Mouse (Mus musculus) Patski (cell line): ENCODE data around the gene Hist1h4k. TPM values are rescaled to one million over a fixed set of nuclear protein-coding genes. Genes with fewer than 3 reads are reported as not detected.
"Not testable (repeated sequence)": the region's sequence is repeated elsewhere in the genome, so short reads cannot be mapped to it uniquely, and the experiment has no call there.

Source experiments
- ATAC-seq: fragments of 100-300 bp; one replicate; pipeline ENCODE4 v1.8.0; 2021
- CTCF ChIA-PET: fragments of 350-600 bp; sonication (Branson Sonifier 250); formaldehyde crosslinking; loops from one replicate; lab custom pipeline; 2022; ENCODE audit warnings: inconsistent platforms; lab: Charles Lee
- POLR2A ChIA-PET: fragments of 350-600 bp; sonication (Branson Sonifier 250); formaldehyde crosslinking; loops from one replicate; lab custom pipeline; 2022; ENCODE audit warnings: antibody characterized with exemption, inconsistent platforms; lab: Charles Lee
- DNase-seq: peaks from one replicate; pipeline ENCODE4 v3.0.0-alpha.2; 2011; ENCODE audit warnings: low read depth, low spot score
- H3K27me3 ChIP-seq: fragments of 371-371 bp; one replicate; pipeline ENCODE4 v1.5.1; 2021
- CTCF ChIP-seq: fragments of 100-300 bp; IDR thresholded peaks from one replicate; pipeline ENCODE4 v1.5.1; 2021
- in situ Hi-C: fragments of 300-500 bp; cut with MboI; formaldehyde crosslinking; loops from 3 replicates; pipeline ENCODE4 v1.11.1; 2018; ENCODE audit warnings: low pct_unique_long_range_greater_than_20kb, mixed read lengths
- polyA plus RNA-seq: library from polyadenylated mRNA; unstranded; gene quantifications from one replicate; pipeline ENCODE4 v1.2.3, GENCODE M21; 2021

Gene Hist1h4k
- polyA plus RNA-seq, 1 experiment from 2014 or later, result 6.5 TPM

DNA sequence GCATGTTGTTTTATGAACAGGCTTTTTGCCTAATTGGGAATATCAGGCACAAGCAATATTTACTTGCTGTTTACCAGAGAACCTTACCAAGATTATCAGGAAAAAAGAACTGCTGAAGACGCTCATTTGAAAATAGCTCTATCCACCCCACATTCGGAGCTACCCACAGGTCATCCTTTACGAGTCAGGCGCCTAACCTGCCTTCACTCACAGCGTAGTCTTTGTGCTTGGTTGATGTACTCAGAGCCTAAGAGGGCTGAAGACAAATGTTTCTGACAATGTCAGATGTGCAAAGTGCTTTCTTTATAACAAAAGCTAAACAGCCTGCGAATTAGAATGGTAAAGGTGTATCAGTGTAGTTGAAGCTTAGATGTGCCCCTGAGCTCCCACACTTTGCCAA lies 34.0 kb upstream of the Hist1h4k start:
- DNase-seq (no peak), ATAC-seq (no peak)
- ChIA-PET POLR2A (interaction anchor here (0.9 kb wide), 1 partner anchor 31 kb away, joined by 4 read pairs; the partner anchor contains the start of genes Hist1h2ak and Hist1h2bn), CTCF (no interaction called here)
- TF ChIP-seq CTCF, result no peak
- no peaks in the 10 kb centered on the region for H3K27me3 ChIP-seq
- in situ Hi-C loops, result loop anchor here (25.0 kb wide), 1 partner anchor 1978 kb away; the partner anchor contains the start of genes Hist1h1a, Hist1h2ab, Hist1h3a and Hist1h3b

DNA sequence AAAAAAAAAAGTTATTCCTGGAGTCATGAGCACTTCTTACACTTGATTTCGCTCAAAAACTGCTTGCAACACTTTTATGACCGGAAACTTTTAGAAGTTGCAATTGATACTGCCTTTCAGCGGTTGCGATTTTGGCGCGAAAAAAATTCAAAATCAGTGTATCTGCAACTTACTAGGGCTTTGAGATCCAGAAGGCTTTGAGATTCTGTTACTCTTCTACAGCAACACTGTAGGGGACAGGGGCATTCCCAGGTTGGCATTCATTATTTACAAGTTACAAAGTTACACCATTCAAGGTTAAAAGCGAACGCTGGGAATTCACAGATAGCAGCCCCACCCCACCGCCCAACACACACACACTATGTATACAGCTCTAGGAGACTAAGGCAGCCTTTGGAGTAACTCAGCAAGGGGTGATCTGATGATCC lies 33.4 kb upstream of the Hist1h4k start:
- no peaks in the 10 kb centered on the region for H3K27me3 ChIP-seq
- in situ Hi-C loops, result loop anchor here (25.0 kb wide), 1 partner anchor 1979 kb away; the partner anchor contains the start of genes Hist1h1a, Hist1h2ab, Hist1h3a and Hist1h3b
- no peak for TF ChIP-seq CTCF
- ChIA-PET POLR2A (interaction anchor here (0.9 kb wide), 1 partner anchor 30 kb away, joined by 4 read pairs; the partner anchor contains the start of genes Hist1h2ak and Hist1h2bn), CTCF (no interaction called here)
- DNase-seq (no peak), ATAC-seq (no peak)

DNA sequence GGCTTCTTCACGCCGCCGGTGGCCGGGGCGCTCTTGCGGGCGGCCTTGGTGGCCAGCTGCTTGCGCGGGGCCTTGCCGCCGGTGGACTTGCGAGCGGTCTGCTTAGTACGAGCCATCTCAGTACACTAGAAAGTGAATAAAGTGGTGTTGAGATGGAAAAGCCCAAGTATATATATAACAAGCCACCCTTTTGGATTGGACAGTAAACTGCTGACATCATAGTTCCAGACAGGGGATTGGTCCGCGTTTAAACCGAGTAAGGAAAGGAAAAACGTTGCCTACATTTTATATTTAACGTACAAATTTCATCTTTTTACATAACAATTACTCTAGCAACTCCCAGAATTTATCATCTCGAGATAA lies 32.9 kb upstream of the Hist1h4k start, which contains the start of gene Hist1h3i:
Hist1h3i (minus strand) TSS at position 116 of the 363 bp plus-strand sequence.
- in situ Hi-C loops, result loop anchor here (25.0 kb wide), 1 partner anchor 1979 kb away; the partner anchor contains the start of genes Hist1h1a, Hist1h2ab, Hist1h3a and Hist1h3b
- POLR2A ChIA-PET, result no interaction called here

DNA sequence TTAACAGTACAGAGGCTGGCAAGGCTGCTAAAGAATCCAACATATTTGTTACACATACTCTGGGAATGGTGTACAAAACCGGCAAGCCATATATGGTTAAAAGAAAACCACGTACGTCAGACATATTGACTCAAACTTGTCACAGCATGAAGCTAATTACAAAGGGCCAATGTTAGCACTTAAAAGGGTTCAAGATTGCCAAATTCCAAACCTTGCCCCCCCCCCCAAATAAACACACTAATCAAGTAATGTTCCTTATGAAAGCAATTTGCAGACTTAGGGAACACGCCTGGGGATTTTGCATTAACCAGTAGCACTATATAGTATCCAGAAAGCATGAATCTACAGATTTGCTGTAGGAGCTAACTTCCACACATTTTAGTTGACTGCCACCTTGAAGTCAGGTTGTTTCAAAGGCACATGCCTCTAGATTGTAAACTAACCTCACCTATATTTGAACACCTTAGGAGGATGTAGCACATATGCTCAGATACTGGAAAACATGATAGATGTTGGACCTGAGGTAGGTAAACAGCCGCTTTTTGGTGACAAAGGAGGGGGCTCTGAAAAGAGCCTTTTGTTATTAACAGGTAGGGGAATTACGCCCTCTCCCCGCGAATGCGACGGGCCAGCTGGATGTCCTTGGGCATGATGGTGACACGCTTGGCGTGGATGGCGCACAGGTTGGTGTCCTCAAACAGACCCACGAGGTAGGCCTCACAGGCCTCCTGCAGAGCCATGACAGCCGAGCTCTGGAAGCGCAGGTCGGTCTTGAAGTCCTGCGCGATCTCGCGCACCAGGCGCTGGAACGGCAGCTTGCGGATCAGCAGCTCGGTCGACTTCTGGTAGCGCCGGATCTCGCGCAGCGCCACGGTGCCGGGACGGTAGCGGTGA lies 32.3 kb upstream of the Hist1h4k start:
- H3K27me3 ChIP-seq, CTCF ChIA-PET, ATAC-seq, DNase-seq: not testable (repeated sequence)
- in situ Hi-C loops, result loop anchor here (25.0 kb wide), 1 partner anchor 1980 kb away; the partner anchor contains the start of genes Hist1h1a, Hist1h2ab, Hist1h3a and Hist1h3b
- POLR2A ChIA-PET, result interaction anchor here (0.6 kb wide), 1 partner anchor 1804 kb away, joined by 3 read pairs; no protein-coding TSS in a partner anchor

More for the DNA sequence above, 32.9 kb upstream of the Hist1h4k start, which contains the start of gene Hist1h3i:
- ATAC-seq (peak; percentile 46), DNase-seq (peak; percentile 82)
- no peak for TF ChIP-seq CTCF
- CTCF ChIA-PET, result no interaction called here
- H3K27me3 ChIP-seq, result no peaks in the 10 kb centered on the region

DNA sequence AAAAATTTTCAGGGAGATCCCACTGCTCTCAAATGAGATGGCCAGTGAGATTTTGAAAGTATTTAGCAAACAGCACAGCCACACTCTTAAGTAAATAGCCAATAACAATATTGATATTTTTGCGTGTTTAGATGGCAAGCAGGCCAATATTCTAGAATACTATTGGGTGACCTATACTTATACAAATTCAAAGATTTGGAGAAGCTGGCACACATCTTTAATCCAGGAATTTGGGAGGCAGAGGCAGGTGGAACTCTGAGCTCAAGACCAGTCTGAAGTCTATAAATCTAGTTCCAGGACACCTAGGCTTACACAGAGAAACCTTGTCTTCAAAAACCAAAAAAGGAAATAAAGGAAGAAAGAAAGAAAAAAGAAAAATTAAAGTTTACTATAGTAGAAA lies 31.3 kb upstream of the Hist1h4k start:
- in situ Hi-C loops, result loop anchor here (25.0 kb wide), 1 partner anchor 1981 kb away; the partner anchor contains the start of genes Hist1h1a, Hist1h2ab, Hist1h3a and Hist1h3b
- ATAC-seq (no peak), DNase-seq (no peak)
- ChIA-PET CTCF (no interaction called here), POLR2A (interaction anchor here (2.7 kb wide), 1 partner anchor 29 kb away, joined by 8 read pairs; the partner anchor contains the start of genes Hist1h2ak and Hist1h2bn)
- no peaks in the 10 kb centered on the region for H3K27me3 ChIP-seq
- TF ChIP-seq CTCF, result no peak

DNA sequence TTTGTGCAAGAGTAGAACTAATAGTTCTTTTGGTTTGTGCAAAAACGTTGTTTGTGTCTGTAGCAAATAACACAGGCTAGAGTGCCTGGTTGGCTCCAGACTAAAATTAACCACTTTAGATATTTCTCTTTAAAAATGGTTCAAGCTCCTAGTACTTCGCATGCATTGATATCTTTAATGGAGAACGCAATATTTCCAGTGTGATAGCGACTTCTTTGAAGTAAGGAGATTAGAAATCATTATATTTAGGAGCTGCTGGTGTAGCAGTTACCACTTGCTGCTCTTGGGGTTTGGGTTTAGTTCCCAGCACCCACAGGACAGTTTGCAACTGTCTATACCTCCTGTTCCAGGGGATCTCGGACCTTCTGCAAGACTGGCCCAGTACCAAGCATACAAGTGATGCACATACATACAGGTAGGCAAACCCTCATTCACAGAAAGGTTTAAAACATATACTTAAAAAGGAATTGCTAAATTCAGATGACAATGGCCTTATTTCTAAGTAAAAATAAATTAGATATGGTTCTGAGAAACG lies 30.8 kb upstream of the Hist1h4k start:
- ChIA-PET POLR2A (interaction anchor here (2.7 kb wide), 1 partner anchor 28 kb away, joined by 8 read pairs; the partner anchor contains the start of genes Hist1h2ak and Hist1h2bn), CTCF (interaction anchor here (1.1 kb wide), 1 partner anchor 45 kb away, joined by 3 read pairs; no protein-coding TSS in a partner anchor)
- in situ Hi-C loops, result loop anchor here (25.0 kb wide), 1 partner anchor 1981 kb away; the partner anchor contains the start of genes Hist1h1a, Hist1h2ab, Hist1h3a and Hist1h3b
- DNase-seq (no peak), ATAC-seq (no peak)
- no peaks in the 10 kb centered on the region for H3K27me3 ChIP-seq
- TF ChIP-seq CTCF, result no peak

DNA sequence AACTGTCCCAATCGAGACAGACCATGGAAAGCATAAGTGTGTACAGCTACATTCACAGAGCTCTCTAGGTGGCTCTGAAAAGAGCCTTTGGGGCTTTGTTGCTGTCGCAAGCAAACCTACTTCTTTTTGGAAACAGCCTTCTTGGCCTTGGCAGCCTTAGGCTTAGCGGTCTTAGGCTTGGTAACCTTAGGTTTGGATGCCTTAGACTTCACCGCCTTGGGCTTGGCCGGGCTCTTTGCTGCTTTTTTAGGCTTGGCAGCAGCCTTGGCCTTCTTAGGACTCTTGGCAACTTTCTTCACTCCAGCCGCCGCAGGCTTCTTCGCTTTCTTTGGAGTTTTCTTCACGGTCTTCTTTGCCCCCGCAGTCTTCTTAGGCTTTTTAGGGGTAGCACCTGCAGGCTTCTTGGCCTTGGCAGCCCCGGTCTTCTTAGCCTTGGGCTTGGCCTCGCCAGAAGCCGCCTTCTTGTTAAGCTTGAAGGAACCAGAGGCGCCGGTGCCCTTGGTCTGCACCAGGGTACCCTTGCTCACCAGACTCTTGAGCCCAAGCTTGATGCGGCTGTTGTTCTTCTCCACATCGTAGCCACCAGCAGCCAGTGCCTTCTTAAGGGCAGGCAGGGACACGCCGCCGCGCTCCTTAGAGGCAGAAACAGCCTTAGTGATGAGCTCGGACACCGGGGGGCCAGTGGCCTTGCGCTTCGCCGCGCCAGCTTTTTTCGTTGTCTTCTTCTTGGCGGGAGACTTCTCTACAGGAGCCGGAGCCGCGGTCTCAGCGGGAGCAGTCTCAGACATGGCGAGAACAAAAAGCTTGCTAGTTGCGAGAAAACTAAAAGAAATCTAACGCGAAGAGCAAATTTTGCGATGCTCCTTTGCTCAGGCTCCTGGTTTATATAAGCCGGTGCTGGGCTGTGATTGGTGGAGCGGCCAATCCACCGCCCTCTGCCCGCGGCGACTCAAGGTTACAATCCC lies 29.7 kb upstream of the Hist1h4k start, which contains the start of gene Hist1h1b:
Hist1h1b (minus strand) TSS at position 859 of the 965 bp plus-strand sequence.
- POLR2A ChIA-PET, result interaction anchor here (1.2 to 2.7 kb wide), 3 partner anchors 24 to 59 kb away, joined by 3 to 8 read pairs (median 3); partner anchors contain the start of genes Hist1h2ak and Hist1h2bn
- no peak for TF ChIP-seq CTCF
- CTCF ChIA-PET, result interaction anchor here (1.1 kb wide), 1 partner anchor 47 kb away, joined by 3 read pairs; no protein-coding TSS in a partner anchor
- DNase-seq (no peak), ATAC-seq (peak; percentile 25)
- H3K27me3 ChIP-seq, result no peaks in the 10 kb centered on the region
- in situ Hi-C loops, result loop anchor here (25.0 kb wide), 1 partner anchor 1982 kb away; the partner anchor contains the start of genes Hist1h1a, Hist1h2ab, Hist1h3a and Hist1h3b

DNA sequence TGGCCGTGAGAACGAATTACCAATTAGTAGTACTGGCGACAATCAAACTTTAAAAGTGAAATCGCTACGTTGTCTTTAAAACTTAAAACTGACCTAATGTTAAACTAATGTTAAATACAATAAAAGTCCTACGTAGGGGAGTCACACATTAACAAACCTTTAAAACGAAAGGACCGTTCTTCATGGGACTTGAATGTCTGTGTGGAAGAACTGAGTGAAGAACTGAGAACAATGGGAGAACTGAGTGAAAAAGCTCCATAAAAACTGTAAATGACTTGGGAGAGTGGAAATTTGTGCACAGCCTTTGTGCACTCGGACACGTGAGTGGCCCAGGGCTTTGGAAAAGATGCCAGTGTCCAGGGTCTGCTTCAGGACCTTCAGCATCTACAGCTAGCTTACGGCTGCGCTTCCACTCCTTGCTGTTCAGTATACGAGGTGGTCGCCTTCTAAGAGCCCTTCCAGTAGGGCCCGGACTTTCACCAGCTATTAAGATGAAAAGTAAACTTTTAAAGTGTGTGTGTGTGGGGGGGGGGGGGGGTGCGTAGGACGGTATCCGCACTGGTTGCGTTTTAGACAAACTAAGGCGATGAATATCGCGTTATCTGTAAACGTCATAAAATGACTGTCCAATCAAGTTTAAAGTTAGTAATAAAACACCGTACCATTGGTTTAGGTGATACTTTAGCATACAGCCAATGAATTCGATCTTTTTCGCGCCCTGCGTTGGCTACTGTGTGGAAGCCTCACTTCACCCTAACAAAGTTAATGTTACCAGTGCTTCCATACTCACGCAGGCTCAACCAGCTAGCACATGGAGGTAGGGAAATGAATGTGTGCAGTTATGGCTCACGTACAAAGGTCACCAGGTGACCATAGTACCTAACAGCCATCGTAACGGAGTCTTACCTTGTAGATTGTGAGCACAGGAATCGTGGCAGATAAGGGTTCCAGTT lies 28.8 kb upstream of the Hist1h4k start:
- H3K27me3 ChIP-seq, result no peaks in the 10 kb centered on the region
- ATAC-seq (peak; percentile 27), DNase-seq (no peak)
- POLR2A ChIA-PET, result interaction anchor here (1.2 to 2.7 kb wide), 3 partner anchors 23 to 58 kb away, joined by 3 to 8 read pairs (median 3); partner anchors contain the start of genes Hist1h2ak and Hist1h2bn
- TF ChIP-seq CTCF, result no peak
- in situ Hi-C loops, result loop anchor here (25.0 kb wide), 1 partner anchor 1983 kb away; the partner anchor contains the start of genes Hist1h1a, Hist1h2ab, Hist1h3a and Hist1h3b
- CTCF ChIA-PET, result no interaction called here
